Mouse (Mus musculus) thymus, postnatal 25 days (tissue): Measurements from ENCODE around the gene Gm21854.
"Not testable (repeated sequence)": the region's sequence is repeated elsewhere in the genome, so short reads cannot be mapped to it uniquely, and the experiment has no call there.

Experiments used
- DNase-seq: peaks from one replicate; pipeline ENCODE4 v3.0.0; 2022

Gene Gm21854

DNA sequence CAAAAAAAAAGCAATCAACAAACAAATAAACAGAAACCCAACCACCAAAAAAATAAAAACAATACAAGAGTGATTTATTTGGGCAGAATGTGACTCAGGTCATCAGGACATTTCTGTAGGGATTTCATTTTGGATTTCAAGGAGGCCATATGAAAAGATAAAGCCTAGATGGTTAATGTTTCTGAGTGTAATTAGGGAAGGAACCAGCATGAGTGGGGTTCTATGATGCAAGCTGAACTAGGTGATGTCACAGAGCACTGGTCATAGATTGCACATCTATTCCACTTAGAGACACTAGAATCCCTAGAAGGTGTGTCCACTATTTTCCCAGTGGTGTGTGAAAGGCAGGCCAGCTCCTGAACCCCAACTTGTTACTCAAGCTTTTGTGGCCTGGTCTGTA is at the start of gene Gm21854:
Gene Gm21854, plus strand, starts transcription at position 301 of the 400 bp plus-strand sequence.
- not testable (repeated sequence) for DNase-seq
